Mouse (Mus musculus) heart, embryonic 11.5 days (tissue): ENCODE measurements around the gene Ccdc18. TPM values are rescaled to one million over a fixed set of nuclear protein-coding genes. Genes with fewer than 3 reads are reported as not detected.
"Not testable (repeated sequence)": the region's sequence is repeated elsewhere in the genome, so short reads cannot be mapped to it uniquely, and the experiment has no call there.

Experiments used
- ATAC-seq: fragments of 200-750 bp; cut with Nextera tagmentation; replicated peaks from 2 replicates; pipeline ENCODE4 v1.8.0; 2017; ENCODE audit warnings: moderate library complexity; ENCODE audit not compliant: insufficient number of reproducible peaks, low FRiP score, low TSS enrichment
- H3K27ac ChIP-seq: fragments of 300-500 bp; sonication (generic); 2 replicates; pipeline ENCODE4 v1.5.1; 2014; ENCODE audit warnings: mild to moderate bottlenecking, low read depth, low read length
- H3K27me3 ChIP-seq: fragments of 300-500 bp; sonication (generic); 2 replicates; pipeline ENCODE4 v1.6.1; 2014; ENCODE audit warnings: mild to moderate bottlenecking, low read length, mixed read lengths; ENCODE audit not compliant: control insufficient read depth, insufficient read depth
- H3K36me3 ChIP-seq: fragments of 300-500 bp; sonication (generic); 2 replicates; pipeline ENCODE4 v1.6.1; 2014; ENCODE audit warnings: mild to moderate bottlenecking, low read length, moderate library complexity, mixed read lengths; ENCODE audit not compliant: control insufficient read depth, insufficient read depth
- H3K4me1 ChIP-seq: fragments of 300-500 bp; sonication (generic); 2 replicates; pipeline ENCODE4 v1.6.1; 2014; ENCODE audit warnings: low read length; ENCODE audit not compliant: control insufficient read depth, insufficient read depth
- H3K4me2 ChIP-seq: fragments of 300-500 bp; sonication (generic); 2 replicates; pipeline ENCODE4 v1.6.1; 2014; ENCODE audit warnings: mild to moderate bottlenecking, moderate library complexity
- H3K4me3 ChIP-seq: fragments of 300-500 bp; sonication (generic); 2 replicates; pipeline ENCODE4 v1.5.1; 2014; ENCODE audit warnings: low read depth, low read length
- H3K9ac ChIP-seq: fragments of 300-500 bp; sonication (generic); 2 replicates; pipeline ENCODE4 v1.6.1; 2014; ENCODE audit warnings: mild to moderate bottlenecking, low read depth, low read length, moderate library complexity
- H3K9me3 ChIP-seq: fragments of 300-500 bp; sonication (generic); replicated peaks from 2 replicates; pipeline ENCODE4 v1.6.1; 2016; ENCODE audit warnings: low read length; ENCODE audit not compliant: control insufficient read depth
- WGBS: fragments of 180-500 bp; shearing (Covaris S2); extraction: QIAGEN DNeasy Blood & Tissue Kit; methylation state at CpG from one replicate; pipeline ENCODE4 v1.1.7; 2014; ENCODE audit not compliant: insufficient replicate concordance; 5-methylcytosine and 5-hydroxymethylcytosine counted together
- polyA plus RNA-seq: library from polyadenylated mRNA; unstranded; fragments of >200 nt; fragmentation: Nextera tagmentation; extraction: Ambion mirVana; gene quantifications from 2 replicates; pipeline ENCODE4 v1.2.1, GENCODE M21; 2014

Ccdc18 gene
- 5.9 and 6.6 TPM in 2 replicates for polyA plus RNA-seq

GRCm38 (mm10) chr5:108132441-108133243 lies at the start of gene Ccdc18, which contains the start of gene Tmed5:
TSS of gene Ccdc18 (plus strand) at chr5:108132875.
TSS of gene Tmed5 (minus strand) at chr5:108132620.
- WGBS, result under 1% methylated on average over 65 of the region's 65 CpGs
- Histone ChIP-seq H3K4me2 (peak within 1 kb of the TSS; percentile 80), H3K9ac (peak within 1 kb of the TSS; percentile 85), H3K36me3 (no peaks in the 10 kb centered on the region), H3K27ac (peak within 1 kb of the TSS; percentile 90), H3K9me3 (no peaks in the 10 kb centered on the region), H3K4me3 (peak within 1 kb of the TSS; percentile 87), H3K4me1 (0 out of 2 replicates have a peak, but pooled peaks cover 6% of the 10 kb centered on the region), H3K27me3 (no peaks in the 10 kb centered on the region)
- peak; percentile 99 for ATAC-seq

- H3K4me2 ChIP-seq, result no peak overlapping the region
- H3K4me1 ChIP-seq, result no peaks in the 10 kb centered on the region
- no peaks in the 10 kb centered on the region for H3K27me3 ChIP-seq
- no peak overlapping the region for H3K4me3 ChIP-seq
- no peak overlapping the region for H3K9ac ChIP-seq
- no peaks in the 10 kb centered on the region for H3K9me3 ChIP-seq
- WGBS, result 91% methylated on average over 2 of the region's 2 CpGs
- H3K36me3 ChIP-seq, result peaks cover 28% of the 10 kb centered on the region
- H3K27ac ChIP-seq, result no peak overlapping the region
- no peak for ATAC-seq
Observed at GRCm38 (mm10) chr5:108085440-108085839, 47.2 kb upstream of the Ccdc18 start.

GRCm38 (mm10) chr5:108092731-108093130 lies 39.9 kb upstream of the Ccdc18 start:
- peaks cover 36% of the 10 kb centered on the region for H3K36me3 ChIP-seq
- WGBS, result 94% methylated on average over 8 of the region's 8 CpGs
- not testable (repeated sequence) for H3K9me3 ChIP-seq

GRCm38 (mm10) chr5:108097676-108098075 lies 35.0 kb upstream of the Ccdc18 start:
- H3K27ac ChIP-seq, result no peak overlapping the region
- H3K36me3 ChIP-seq, result peaks cover 18% of the 10 kb centered on the region
- ATAC-seq, result no peak
- H3K9me3 ChIP-seq, result no peaks in the 10 kb centered on the region
- no peaks in the 10 kb centered on the region for H3K27me3 ChIP-seq
- H3K4me1 ChIP-seq, result no peaks in the 10 kb centered on the region
- H3K9ac ChIP-seq, result no peak overlapping the region
- 93% methylated on average over 3 of the region's 3 CpGs for whole genome bisulfite sequencing
- H3K4me2 ChIP-seq, result no peak overlapping the region
- no peak overlapping the region for H3K4me3 ChIP-seq

More at GRCm38 (mm10) chr5:108092731-108093130, 39.9 kb upstream of the Ccdc18 start:
- not testable (repeated sequence) for ATAC-seq, H3K4me2 ChIP-seq, H3K9ac ChIP-seq, H3K4me3 ChIP-seq, H3K4me1 ChIP-seq, H3K27ac ChIP-seq, H3K27me3 ChIP-seq

- Histone ChIP-seq H3K27ac (no peak overlapping the region), H3K4me2 (no peak overlapping the region), H3K36me3 (peaks cover 15% of the 10 kb centered on the region; the same call in 1 of the 2 replicates), H3K4me1 (no peaks in the 10 kb centered on the region), H3K9ac (no peak overlapping the region), H3K9me3 (no peaks in the 10 kb centered on the region), H3K27me3 (no peaks in the 10 kb centered on the region), H3K4me3 (no peak overlapping the region)
- ATAC-seq, result no peak
Observed at GRCm38 (mm10) chr5:108100196-108100595, 32.5 kb upstream of the Ccdc18 start.

GRCm38 (mm10) chr5:108104306-108104705 lies 28.4 kb upstream of the Ccdc18 start:
- Histone ChIP-seq H3K4me1 (no peaks in the 10 kb centered on the region), H3K9ac (no peak overlapping the region), H3K4me3 (no peak overlapping the region), H3K27ac (no peak overlapping the region), H3K27me3 (no peaks in the 10 kb centered on the region), H3K4me2 (no peak overlapping the region), H3K36me3 (peaks cover 13% of the 10 kb centered on the region), H3K9me3 (no peaks in the 10 kb centered on the region)
- 87% methylated on average over 5 of the region's 5 CpGs for WGBS
- ATAC-seq, result no peak

GRCm38 (mm10) chr5:108109346-108109745 lies 23.3 kb upstream of the Ccdc18 start:
- Histone ChIP-seq H3K27me3 (no peaks in the 10 kb centered on the region), H3K4me2 (no peak overlapping the region), H3K36me3 (peaks cover 14% of the 10 kb centered on the region), H3K9ac (no peak overlapping the region), H3K9me3 (no peaks in the 10 kb centered on the region), H3K4me3 (no peak overlapping the region), H3K4me1 (no peaks in the 10 kb centered on the region), H3K27ac (no peak overlapping the region)
- no peak for ATAC-seq
- WGBS, result 94% methylated on average over 7 of the region's 7 CpGs

GRCm38 (mm10) chr5:108117693-108118092 lies 15.0 kb upstream of the Ccdc18 start:
- no peak overlapping the region for H3K4me2 ChIP-seq

More at GRCm38 (mm10) chr5:108117693-108118092, 15.0 kb upstream of the Ccdc18 start:
- WGBS, result 90% methylated on average over 4 of the region's 4 CpGs
- Histone ChIP-seq H3K27ac (no peak overlapping the region), H3K4me3 (no peak overlapping the region), H3K4me1 (no peaks in the 10 kb centered on the region), H3K36me3 (peaks cover 5% of the 10 kb centered on the region; the same call in 1 of the 2 replicates), H3K27me3 (no peaks in the 10 kb centered on the region), H3K9me3 (no peaks in the 10 kb centered on the region), H3K9ac (no peak overlapping the region)
- ATAC-seq, result no peak
